Mouse (Mus musculus) neural tube, embryonic 10.5 days (tissue): ENCODE results near the gene Iqgap2.

Source experiments
- DNase-seq: peaks from one replicate; pipeline ENCODE4 v3.0.0-alpha.2; 2017; ENCODE audit warnings: low spot score; ENCODE audit errors: extremely low spot score

Iqgap2 gene

DNA sequence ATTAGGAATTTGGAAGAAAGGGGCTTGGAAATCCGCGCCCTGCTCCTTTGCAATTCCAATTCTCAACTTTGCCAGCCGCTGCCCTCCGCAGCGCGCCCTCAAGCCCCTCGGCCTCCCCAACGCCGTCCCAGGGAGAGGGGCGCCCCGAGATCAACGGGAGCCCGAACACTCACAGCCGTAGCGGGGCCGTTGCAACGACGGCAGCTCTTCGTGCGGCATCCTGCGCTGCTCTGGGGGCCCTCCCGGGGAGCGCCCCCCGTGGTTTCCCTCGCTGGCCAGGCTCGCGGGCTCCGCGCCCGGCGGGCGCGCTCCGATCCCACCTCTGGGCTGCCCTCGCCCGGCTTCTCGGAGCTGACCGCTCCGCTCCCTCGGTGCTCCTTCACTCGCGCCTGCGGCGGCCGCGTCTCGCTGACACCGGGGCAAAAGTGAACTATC lies at the start of gene Iqgap2:
Gene Iqgap2 (minus strand): TSS at position 432 of the 435 bp plus-strand sequence.
- no peak for DNase-seq

DNA sequence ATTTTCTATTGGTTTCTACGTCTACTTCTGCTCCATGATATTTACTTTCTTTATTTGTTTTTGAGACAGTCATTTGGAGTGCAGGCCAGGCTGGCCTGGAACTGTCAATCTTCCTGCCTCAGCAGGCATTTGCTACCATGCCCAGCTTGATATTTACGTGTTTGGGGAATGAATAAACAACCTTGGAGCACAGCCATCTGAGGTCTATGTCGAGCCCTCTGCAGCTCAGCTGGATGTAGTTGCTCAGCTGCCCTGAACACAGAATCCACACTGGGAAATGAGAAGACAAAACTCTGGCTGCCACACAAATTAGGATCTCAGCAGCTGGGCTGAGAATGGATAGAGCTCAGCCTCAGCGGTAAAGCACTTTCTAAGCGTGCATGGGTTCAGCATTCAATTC lies 49.1 kb upstream of the Iqgap2 start:
- DNase-seq = no peak

DNA sequence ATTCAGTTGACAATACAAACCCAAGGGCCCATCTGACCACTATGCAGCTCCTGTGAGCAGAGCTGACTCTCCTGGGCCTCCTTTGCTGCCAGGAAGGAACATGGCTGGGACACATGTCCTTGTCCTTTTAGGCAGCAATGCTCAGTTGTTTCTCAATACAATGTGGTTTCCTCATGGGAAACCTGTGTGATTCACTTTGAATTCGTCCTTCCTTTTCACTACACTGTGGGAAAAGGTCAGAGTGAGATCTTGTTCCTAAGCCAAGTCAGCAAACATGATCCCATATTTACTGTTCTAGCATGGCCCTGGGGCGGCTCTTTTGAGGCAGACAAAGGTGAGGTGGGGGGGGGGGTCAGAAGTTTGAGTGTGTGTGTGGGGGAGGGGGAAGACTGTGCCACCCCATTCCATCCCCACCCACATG lies 32.5 kb upstream of the Iqgap2 start:
- DNase-seq = no peak

DNA sequence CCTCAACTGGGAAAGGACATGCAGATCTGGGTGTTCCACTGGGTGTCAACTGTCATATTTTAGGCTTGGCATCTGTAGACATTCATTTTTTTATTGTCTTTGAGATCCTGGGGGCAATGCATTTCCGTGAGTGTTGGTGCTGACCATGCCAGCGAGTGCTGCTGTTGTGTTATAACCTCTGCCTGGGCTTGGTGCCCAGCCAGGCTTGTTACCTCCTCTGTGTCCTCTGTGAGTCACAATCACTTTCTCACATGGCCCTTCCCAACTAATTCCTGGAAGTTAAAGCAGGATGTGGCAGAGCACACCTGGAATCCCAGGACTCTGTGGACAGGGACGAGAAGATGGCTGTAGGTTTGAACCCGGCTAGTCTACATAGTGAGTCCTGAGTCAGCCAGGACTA lies 30.9 kb upstream of the Iqgap2 start:
- no peak for DNase-seq

DNA sequence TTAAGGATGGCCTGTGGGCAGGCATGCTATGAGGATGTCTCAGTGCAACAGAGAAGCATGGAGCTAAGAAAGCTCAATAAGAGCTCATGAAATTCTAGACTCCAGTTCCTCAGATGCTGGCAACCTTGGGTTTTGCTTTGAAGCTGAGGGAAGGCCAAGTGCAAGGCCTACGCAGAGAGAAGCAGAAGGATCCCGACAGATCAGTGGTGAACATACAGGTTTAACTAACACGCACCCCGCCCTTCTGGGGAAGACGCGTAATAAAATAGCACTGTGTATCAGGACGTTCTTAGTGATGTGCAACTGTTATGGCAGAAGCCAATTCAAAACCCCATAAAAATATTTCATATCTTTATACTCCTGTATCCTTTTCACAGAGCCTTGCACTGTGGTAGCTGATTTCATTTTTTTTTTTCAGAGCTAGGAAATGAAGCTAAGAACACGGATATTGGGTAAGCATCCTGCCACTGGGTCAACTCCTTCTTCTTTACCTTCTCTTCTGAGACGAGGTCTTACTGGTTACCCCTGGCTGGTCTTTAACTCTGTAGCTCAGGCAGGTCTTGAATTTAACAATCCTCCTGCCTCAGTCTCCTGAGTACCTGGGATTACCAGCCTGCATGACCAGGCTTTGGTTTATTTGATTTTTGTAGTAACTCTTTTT lies 27.0 kb upstream of the Iqgap2 start:
- DNase-seq = no peak

DNA sequence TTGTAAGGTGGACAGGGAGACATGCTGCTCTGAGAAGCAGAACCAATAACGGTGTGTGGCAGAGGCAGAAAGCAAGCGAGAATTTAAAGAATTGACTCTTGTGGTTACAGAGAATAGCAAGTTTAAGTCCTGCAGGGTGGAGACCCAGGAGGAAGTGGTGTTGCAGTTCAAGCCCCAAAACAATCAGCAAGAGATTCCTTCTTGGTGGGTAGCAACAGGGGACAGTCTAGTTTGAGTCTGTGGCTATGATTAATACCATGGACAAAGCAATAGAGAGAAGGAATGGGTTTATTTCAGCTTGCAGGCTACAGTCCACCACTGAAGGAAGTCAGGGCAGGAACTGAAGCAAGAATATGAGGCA lies 21.3 kb upstream of the Iqgap2 start:
- DNase-seq = no peak

DNA sequence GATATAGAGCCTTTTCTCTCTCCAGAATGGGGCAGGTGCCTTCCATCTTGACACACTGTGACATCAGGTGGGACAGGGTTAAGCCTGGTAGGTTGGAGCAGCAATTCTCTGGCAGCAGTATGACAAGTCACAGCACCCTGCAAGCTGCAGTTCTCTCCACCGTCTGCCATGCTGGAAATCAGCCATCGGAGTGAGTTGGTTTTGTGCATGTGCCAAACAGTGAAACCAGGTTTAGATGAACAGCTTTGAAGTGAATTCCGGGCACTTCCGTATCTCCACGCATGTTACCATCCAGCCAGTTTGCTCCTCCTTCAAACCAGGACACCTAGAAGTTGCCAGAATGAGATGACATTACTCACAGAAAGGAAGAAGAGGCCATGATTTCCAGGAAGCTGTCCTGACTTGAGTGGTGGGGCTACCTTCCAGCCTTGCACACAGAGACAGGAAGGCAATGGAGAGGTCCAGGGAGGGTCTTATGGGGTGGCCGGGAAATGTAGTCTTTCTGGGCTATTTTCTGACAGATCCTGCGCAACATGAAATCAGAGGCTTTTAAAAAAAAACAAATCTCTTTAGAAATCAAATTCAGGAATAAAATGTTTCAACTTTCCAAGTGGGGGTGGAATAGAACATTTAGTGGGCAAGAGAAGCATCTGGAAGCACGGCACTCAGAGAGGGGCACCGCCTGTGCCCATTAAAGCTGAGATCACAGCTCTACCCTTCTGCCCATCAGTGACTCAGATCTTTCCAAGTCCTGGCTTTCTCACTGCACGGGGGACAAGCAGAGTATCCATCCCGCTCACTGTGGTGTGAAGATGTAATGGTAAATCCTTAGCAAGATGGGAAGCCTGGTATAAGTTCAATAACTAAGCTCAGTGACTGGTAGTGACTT lies 20.7 kb upstream of the Iqgap2 start:
- no peak for DNase-seq

DNA sequence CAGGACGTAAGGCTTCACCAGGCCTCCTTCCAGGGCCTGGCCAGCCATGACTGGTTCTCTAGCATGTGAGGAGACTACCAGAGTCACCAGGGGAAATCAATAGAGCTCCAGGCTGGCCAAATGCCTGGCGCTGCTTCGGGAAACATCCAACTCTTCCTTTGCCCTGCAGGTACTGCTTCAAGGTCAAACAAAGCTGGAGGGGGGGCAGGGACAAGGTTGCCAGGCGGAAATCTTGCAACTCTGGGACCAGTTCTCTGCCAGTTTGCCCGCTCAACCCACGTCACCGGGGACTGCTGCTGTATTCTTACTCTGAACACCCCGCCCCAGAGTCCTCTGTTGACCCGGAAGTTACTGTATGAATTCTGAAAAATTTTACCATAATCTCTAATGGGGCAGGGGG lies 18.5 kb upstream of the Iqgap2 start:
- DNase-seq = no peak

DNA sequence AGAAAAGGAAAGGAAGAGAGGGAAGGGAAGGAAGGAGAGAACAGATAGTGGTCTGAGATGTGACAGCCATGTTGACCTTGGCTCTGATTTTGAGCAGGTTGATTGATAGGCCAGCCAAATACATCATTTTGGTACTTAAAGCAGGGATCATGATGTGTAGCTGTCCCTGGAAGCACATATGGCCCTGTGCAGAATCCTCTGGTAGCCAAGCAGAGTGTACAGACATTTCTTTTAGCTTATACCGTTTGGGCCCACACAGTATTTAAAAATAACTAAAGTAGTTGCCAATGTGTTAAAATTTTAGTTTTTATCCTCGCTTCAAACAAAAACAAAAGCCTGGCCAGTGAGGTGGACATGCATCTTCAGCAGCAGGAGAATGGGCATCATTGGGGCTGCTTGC lies 17.5 kb upstream of the Iqgap2 start:
- no peak for DNase-seq

DNA sequence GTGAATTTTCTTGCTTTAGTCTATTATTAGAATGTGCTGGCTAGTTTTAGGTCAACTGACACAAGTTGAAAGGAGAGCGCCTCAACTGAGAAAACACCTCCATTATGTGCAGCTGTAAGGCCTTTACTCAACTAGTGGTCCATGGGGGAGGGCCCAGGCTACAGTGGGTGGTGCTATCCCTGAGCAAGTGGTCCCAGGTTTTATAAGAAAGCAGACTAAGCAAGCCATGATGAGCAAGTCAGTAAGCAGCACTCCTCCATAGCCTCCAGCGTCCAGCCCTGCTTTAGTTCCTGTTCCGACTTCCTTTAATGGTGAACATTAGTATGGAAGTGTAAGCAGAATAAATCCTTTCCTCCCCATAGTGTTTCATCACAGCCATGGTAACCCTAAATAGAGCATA lies 11.0 kb upstream of the Iqgap2 start:
- DNase-seq = no peak

DNA sequence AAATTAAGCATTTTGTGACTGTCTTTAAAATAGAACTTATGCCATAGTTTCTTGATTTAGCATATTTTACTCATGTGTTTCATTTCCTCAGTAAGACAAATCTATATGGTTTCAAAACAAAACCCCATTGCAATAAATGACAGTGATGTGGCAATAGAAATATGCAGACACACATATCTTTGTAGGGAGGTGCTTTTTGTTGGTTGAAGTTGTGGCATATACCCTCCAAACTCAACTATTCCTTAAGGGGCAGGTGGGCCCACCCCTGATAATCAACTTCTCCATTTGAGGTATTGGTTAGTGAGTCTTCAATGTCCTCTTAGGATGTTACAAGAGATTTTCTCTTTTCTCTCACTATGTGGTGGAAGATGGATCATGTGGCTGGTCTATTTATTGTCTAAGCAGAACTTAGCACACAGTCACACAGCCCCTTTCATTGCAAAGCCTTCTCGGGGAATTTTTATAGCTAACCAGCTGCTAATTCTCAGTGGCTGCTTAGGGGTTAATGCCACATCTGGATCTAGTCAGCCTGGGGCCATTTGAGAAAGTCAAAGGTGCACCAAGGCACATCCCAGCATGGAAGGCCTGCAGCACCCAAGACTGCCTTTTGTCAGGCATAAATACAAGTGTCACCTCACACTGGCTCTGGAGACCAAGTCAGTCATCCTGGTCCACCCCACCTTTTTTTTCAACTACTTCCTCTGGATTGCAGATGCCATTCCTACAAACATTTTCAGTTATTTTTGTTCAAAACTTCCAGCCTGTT lies 8.3 kb upstream of the Iqgap2 start:
- peak; percentile 28 for DNase-seq

DNA sequence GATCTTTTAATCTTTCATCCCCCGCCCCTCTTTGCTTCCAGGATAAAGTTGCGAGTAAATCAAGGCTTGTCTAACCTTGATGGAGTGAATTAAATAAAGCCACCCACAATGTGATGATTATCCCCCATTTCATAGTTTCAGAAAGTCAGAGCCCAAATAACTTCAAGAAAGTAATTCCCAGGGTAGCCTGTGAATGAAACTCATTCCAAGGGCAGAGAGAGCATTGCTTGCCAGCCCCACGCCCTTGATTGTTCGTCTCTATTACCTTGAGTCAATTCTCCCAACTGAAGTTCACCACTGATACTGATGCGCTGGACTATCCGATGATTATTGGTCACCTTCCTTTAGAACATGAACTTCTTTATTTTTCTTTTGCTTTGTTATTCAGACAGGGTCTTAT lies 4.8 kb upstream of the Iqgap2 start:
- no peak for DNase-seq

DNA sequence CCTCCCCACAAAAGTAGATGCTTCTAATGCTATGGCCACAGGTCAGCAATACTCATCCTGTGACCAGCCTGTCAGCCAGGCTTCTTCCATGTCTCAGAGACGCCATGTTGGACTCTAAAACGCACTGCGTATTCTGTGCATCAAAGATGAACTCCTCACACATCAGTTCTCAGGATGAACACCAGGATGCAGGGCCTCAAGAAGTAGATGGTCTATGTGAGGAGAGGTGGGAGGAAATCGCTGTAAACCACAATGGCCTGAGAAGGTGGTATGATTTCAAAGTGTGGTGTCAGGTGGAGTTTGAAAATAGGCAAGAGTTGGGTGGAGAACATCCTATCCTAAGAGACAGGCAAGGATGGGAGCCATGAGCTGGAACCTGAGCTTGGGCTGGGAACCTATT lies 1.4 kb upstream of the Iqgap2 start:
- DNase-seq = no peak

DNA sequence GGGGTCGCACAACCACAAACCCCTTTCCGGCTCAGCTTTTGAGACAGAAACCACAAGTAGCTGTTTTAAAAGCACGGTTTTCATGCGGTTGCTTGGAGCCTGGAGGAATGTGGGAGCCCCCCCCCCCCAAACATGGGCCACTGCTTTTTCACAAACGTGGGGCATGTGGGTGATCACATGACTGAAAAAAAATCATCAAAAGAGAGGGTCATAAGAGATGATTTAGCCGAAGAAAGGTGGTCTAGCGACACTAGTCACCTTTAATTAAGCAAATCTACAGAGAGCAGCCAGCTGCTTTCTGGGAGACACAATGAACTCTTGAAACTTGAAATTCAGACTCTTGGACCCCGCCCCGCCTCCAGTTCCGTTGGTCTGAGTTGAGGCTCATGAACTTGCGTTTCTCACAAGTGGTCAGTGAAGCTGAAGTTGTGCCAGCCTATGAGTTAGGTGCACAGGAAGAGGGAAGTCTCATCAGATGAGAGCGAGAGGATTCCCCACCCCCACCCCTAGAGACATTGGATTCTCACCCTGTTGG lies 956 bp upstream of the Iqgap2 start:
- no peak for DNase-seq

DNA sequence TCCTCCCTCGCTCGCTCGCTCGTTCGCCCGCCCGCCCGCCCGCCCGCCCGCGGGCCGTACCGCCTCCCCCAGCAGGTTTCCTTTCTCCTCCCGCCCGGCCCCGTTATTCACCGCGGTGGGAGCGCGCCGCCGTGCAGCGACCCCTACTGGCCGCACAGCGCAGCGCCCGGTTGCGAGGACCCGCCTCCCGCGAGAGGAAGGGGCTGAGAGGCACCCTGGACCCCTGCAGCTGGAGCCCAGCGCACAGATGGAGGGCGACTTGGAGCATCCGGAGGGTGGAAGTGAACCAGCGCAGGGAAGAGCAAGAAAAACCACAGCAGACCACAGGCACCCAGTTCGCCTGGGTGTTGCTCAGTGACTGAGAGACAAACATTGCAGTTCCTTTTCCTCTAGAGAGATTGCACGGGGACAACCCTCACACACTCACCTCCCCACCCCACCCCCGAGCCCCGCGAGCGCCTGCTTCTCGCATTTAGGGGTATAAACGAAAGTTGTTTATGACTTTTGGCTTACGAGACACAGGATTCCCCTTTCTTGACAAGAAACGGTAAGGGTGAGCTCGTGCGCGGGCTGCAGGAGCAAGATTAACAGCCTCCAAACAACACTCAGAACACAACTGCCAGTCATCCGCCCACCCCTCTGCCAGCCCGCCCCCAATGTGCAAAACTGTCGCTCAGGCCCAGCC lies 346 bp upstream of the Iqgap2 start:
- DNase-seq = peak; percentile 95

DNA sequence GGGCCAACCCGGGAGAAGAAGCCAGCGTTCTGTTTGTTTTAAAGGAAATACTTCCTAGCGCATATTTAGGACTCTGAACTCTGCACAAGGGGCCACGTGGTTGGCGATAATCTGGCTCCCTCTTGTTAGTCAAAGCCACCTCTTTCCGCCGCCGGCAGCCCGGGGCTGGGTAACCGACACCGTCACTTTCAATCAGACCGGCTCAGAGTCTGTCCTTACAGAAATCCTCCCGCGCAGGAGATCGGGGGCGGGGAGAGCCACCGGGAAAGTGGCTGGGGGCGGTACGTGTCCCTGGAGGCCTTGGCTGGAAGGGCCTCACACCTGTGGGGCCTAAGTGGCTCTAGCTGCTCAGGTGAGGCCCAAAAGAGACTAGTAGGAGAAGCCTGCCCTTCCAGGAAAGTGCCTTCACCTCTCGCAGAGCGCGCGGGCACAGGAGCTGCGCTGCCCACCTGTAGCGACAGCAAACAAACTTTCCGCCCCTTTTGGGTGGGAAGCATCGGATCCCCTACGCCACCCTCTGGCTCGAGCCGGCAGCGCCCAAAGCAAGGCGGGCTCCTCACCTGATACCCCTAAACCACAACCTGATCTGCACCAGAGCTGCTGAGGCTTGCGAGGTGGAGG lies 761 bp downstream of the Iqgap2 start:
- DNase-seq = peak; percentile 79

DNA sequence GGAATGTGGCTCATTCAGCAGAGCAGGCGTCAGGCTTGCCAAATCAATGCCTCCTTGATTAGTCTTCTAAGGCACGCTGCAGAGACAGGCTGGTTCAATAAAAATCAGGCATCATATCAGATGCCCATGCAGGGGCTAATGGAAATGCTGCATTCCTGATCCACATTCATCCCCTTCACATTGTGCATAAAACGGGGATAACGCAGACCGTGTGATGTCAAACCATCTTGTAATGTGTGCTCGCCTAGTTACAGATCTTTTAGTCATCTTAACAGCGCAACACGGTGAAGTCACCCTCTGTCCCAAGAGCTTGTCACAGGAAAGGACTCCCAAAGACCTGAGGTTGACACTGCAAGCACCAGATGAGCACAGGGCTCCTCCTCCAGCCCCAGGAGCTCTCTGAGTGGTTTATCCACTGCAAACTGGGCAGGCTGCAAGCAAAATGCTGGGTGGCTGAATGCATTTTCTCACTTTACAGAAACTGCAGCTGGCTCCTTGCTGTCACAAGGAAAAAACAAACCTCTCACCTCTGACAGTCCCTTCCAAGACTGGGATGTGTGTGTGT lies 1.7 kb downstream of the Iqgap2 start:
- DNase-seq = peak; percentile 37

DNA sequence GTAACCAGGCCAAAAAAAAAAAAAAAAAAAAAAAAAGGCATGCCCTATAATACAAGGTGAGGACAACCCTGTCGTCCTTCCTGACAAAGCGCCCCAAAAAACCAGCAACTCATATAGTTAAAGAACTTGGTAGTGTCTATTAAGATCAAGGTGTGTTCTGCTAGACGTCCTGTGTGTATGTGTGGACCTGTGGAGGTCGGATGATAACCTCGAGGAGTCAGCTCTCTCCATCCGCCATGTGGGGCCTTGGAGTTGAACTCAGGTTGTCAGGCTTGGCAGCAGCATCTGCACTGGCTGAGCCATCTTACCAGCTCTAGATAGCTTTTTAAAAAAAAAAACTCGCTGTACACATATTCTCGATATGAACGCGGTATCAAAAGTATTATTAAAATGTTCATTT lies 2.4 kb downstream of the Iqgap2 start:
- no peak for DNase-seq

DNA sequence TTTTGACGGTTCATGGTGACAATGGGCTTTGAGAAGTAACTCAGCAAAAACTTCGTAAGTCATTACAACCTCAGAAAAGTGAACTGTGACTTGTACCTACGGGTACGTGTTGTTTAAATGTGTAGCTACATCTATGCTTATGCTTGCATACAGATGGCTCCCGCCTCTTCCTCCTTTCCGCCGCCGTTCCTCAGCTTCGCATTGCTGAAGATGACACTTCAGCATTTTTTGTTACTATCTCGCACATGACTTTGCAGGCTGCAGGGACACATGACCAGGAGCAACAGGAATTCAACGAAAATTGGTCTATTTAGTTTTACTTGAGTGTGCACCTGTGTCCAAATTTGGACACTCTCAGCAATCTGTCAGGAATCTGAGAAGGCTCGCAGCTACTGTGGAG lies 3.1 kb downstream of the Iqgap2 start:
- no peak for DNase-seq

DNA sequence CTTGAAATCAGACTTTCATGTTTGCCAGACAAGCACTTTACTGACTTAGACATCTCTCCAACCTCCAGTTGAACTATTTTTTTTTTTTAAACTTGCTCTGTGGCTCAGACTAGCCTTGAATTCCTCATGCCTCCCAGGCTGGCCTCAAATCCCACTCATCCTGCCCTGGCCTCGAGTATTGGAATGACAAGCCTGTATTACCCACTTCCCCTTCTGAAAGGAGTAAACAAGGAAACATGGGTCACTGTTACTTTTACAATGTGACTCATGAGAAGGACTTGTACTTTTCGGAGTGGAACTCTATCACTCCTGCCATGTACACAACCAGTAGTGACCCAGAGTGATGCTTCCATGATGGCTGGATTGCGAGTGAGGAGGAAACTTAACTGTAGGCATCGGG lies 3.6 kb downstream of the Iqgap2 start:
- no peak for DNase-seq

DNA sequence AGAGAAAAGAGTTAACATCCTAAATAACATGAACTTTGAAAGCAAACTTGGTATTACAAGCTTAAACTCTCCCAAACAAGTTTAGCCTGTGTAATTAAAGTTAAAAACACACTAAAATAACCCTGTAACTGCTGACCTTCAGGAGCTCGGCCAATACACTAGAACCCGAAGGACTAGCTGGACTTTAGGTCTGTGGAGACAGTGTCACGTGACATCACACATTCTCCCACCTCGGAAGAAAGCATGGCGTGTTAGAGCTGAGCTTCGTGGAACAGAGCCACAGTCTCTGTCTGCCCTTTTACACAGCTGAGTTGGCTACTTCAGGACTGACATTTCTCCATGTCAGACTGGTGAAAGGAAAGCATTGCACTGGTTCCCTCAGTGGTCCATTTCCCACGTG lies 4.3 kb downstream of the Iqgap2 start:
- DNase-seq = no peak
